ENCODE assay signal across 9 mouse cellular contexts in the genomic region with DNA sequence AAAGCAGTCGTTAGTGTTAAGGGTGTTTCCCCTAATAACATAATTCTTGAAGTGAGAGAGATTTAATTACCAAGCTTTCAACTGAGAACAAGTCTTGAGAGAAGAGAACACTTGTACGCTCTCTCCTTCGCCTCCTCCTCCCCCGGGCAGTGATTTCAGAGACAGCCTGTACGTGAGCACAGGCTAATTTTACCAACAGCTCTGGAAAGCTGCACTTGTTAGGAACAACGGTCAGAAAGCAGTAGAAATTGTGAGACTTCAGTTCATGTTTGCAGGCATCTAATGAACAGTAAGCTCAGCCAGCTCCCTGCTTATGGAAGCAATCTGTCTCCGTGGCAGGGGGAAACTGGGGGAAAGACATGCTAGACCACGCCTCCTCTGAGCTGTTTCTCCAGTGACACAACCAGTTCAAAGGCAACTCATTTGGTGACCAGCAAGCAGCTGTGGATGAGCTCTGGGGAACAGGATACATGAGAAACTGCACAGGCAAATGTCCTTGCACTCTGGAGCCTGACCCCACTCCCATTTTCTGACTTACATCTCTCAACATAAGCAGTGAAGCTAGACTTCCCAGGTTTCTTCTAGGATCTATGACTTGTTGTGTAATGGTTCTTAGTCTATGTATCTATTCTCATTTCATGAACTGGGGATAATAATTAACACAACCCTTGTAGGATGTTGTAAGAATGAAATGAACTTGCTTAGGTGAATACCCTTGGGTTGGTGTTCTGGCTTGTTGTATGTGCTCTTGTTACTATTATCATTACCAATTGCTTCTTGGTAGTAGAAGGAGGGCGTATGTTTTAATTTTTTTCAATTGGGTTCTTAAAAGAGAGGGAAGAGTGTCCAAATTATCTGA.
DNase-seq lines count a peak whose midpoint lies in the region; ATAC-seq and TF ChIP-seq lines count a peak whose summit lies in the region.
"Had no signal": no experiment of that assay in that cellular context is flagged by ENCODE, and none has a peak within 500 bp of the region (broad histone marks: within the 10 kb centered on the region; RNA-seq: fewer than 3 reads in every experiment).

No protein-coding gene starts in this region.

- no peaks in the 10 kb centered on the region for H3K79me2 ChIP-seq in CH12.LX (replicated peaks; ENCODE audit: control insufficient read depth, extremely low read depth, insufficient read depth, poor library complexity, severe bottlenecking)

- no peak for TF ChIP-seq POLR2A in CH12.LX (IDR thresholded peaks at IDR 0.05; ENCODE audit: low read depth, low read length)

- no peak for TF ChIP-seq RAD21 in CH12.LX (IDR thresholded peaks at IDR 0.05; ENCODE audit: low read depth, low read length)

- peaks cover 25% of the 10 kb centered on the region for H3K27me3 ChIP-seq in CH12.LX (replicated peaks)
- H3K27me3 ChIP-seq in heart, embryonic 14.5 days (ENCODE audit: control insufficient read depth, insufficient read depth, low read length), result no peaks in the 10 kb centered on the region
- H3K27me3 ChIP-seq in stomach, embryonic 15.5 days (replicated peaks), result no peaks in the 10 kb centered on the region
- H3K27me3 ChIP-seq: lung, embryonic 15.5 days had no signal

- TF ChIP-seq EP300 in CH12.LX (IDR thresholded peaks at IDR 0.05; ENCODE audit: low read length), result no peak

- ATAC-seq in heart, embryonic 14.5 days (ENCODE audit: insufficient number of reproducible peaks, insufficient read depth, low FRiP score, low read depth), result no peak
- no peak for ATAC-seq in stomach, embryonic 15.5 days (ENCODE audit: insufficient read depth, low FRiP score, low read depth)
- ATAC-seq in megakaryocyte progenitor cell, adult 5-6 weeks (replicated peaks; ENCODE audit: poor library complexity), result no peak

- in situ Hi-C loops in CH12.LX (cut with MboI; ENCODE audit: low pct_ligation_motif_present, low pct_unique_long_range_greater_than_20kb, low sequenced_read_pairs), result no loop called here

- peak; percentile 65 for DNase-seq in embryo, embryonic 10 days (ENCODE audit: low spot score)
- DNase-seq in embryo, embryonic 9.5 days (ENCODE audit: extremely low spot score), result no peak
- DNase-seq in CH12.LX (ENCODE audit: extremely low read depth), result peak; percentile 42
- DNase-seq in left cerebral cortex, postnatal 36 days (ENCODE audit: low spot score in 2 of 2), result peak; percentile 75 to 84
- DNase-seq in spleen, postnatal 10 days (ENCODE audit: low spot score in 2 of 2), result no peak

- H3K4me3 ChIP-seq in CH12.LX (replicated peaks in 1 of 3; ENCODE audit: low read depth in 2 of 3, low read length in 2 of 3, poor library complexity in 1 of 3), result no peak overlapping the region
- H3K4me3 ChIP-seq in heart, embryonic 14.5 days (ENCODE audit: control insufficient read depth in 1 of 2, insufficient read depth in 1 of 2, low read depth in 1 of 2, low read length in 2 of 2), result no peak overlapping the region
- H3K4me3 ChIP-seq in stomach, embryonic 15.5 days (replicated peaks), result no peak overlapping the region
- H3K4me3 ChIP-seq: lung, embryonic 15.5 days had no signal

- no peaks in the 10 kb centered on the region for H3K36me3 ChIP-seq in CH12.LX (replicated peaks in 1 of 2; ENCODE audit: control insufficient read depth in 1 of 2, insufficient read depth in 1 of 2, low read length in 1 of 2)
- no peaks in the 10 kb centered on the region for H3K36me3 ChIP-seq in heart, embryonic 14.5 days (ENCODE audit: control insufficient read depth, insufficient read depth, low read length)
- no peaks in the 10 kb centered on the region for H3K36me3 ChIP-seq in stomach, embryonic 15.5 days
- H3K36me3 ChIP-seq: lung, embryonic 15.5 days had no signal

- TF ChIP-seq CTCF in CH12.LX (conservative IDR thresholded peaks at IDR 0.05 in 1 of 2, IDR thresholded peaks at IDR 0.05 in 1 of 2; ENCODE audit: low read depth in 2 of 2, low read length in 2 of 2), result no peak

- peak overlapping the region; percentile 22; the same call in 1 of the 2 replicates for H3K4me2 ChIP-seq in CH12.LX (ENCODE audit: insufficient read depth, low read depth, poor library complexity, severe bottlenecking)
- H3K4me2 ChIP-seq in heart, embryonic 14.5 days (ENCODE audit: low read length), result 0 out of 2 replicates have a peak overlapping the region, but pooled peaks have one; percentile 12
- no peak overlapping the region for H3K4me2 ChIP-seq in stomach, embryonic 15.5 days
- H3K4me2 ChIP-seq: lung, embryonic 15.5 days had no signal

- H3K4me1 ChIP-seq in CH12.LX (ENCODE audit: control insufficient read depth in 1 of 2, insufficient read depth in 2 of 2), result peaks cover 3 to 22% of the 10 kb centered on the region in 2 experiments; a peak in 3 of 4 replicates
- peaks cover 18 to 33% of the 10 kb centered on the region in 2 experiments for H3K4me1 ChIP-seq in heart, embryonic 14.5 days (ENCODE audit: control insufficient read depth in 2 of 2, insufficient read depth in 2 of 2, low read length in 2 of 2)
- peaks cover 5% of the 10 kb centered on the region; the same call in 1 of the 2 replicates for H3K4me1 ChIP-seq in stomach, embryonic 15.5 days

- H3K27ac ChIP-seq in CH12.LX (ENCODE audit: insufficient read depth, low read depth), result no peak overlapping the region
- H3K27ac ChIP-seq in heart, embryonic 14.5 days (replicated peaks in 1 of 2; ENCODE audit: control insufficient read depth in 1 of 2, insufficient read depth in 1 of 2, low read depth in 2 of 2, low read length in 2 of 2), result peak overlapping the region; percentile 44 to 65
- 0 out of 2 replicates have a peak overlapping the region, but pooled peaks have one; percentile 31 for H3K27ac ChIP-seq in stomach, embryonic 15.5 days
- H3K27ac ChIP-seq: lung, embryonic 15.5 days had no signal

- dilution Hi-C loops in CH12.LX (cut with MboI; ENCODE audit: extremely low pct_ligation_motif_present, extremely low pct_unique_long_range_greater_than_20kb, low sequenced_read_pairs), result no loop called here

- no peaks in the 10 kb centered on the region for H3K9me3 ChIP-seq in CH12.LX (replicated peaks; ENCODE audit: low read length)
- H3K9me3 ChIP-seq in heart, embryonic 14.5 days (ENCODE audit: control insufficient read depth, low read length), result no peaks in the 10 kb centered on the region
- H3K9me3 ChIP-seq in stomach, embryonic 15.5 days, result no peaks in the 10 kb centered on the region
- H3K9me3 ChIP-seq: lung, embryonic 15.5 days had no signal

- H3K9ac ChIP-seq in CH12.LX (ENCODE audit: insufficient read depth, low read depth), result no peak overlapping the region
- H3K9ac ChIP-seq in heart, embryonic 14.5 days (ENCODE audit: low read length), result peak overlapping the region; percentile 44
- no peak overlapping the region for H3K9ac ChIP-seq in stomach, embryonic 15.5 days
- H3K9ac ChIP-seq: lung, embryonic 15.5 days had no signal

- WGBS in heart, embryonic 14.5 days, result 35% methylated on average over 9 of the region's 9 CpGs
- 38% methylated on average over 9 of the region's 9 CpGs for WGBS in stomach, embryonic 15.5 days

- intact Hi-C loops in left cerebral cortex, postnatal 36 days (cut with DNase I), result loop anchor here (1.0 kb wide), 1 partner anchor 14 kb away; no protein-coding TSS in a partner anchor

TF ChIP-seq in CH12.LX, 34 proteins besides CTCF, POLR2A, EP300 and RAD21:
- TF ChIP-seq ELF1 (IDR thresholded peaks at IDR 0.05; ENCODE audit: low read depth, low read length) (no peak), UBTF (IDR thresholded peaks at IDR 0.05; ENCODE audit: low read depth, low read length) (no peak), ETS1 (conservative IDR thresholded peaks at IDR 0.05; ENCODE audit: low read depth, low read length) (no peak), HCFC1 (IDR thresholded peaks at IDR 0.05; ENCODE audit: low read depth, low read length) (no peak), IRF4 (IDR thresholded peaks at IDR 0.05; ENCODE audit: low read depth, low read length) (no peak), TCF12 (IDR thresholded peaks at IDR 0.05; ENCODE audit: low read depth, low read length) (no peak), RCOR1 (conservative IDR thresholded peaks at IDR 0.05; ENCODE audit: low read depth, low read length) (no peak), SMC3 (IDR thresholded peaks at IDR 0.05; ENCODE audit: low read depth, low read length) (no peak), BHLHE40 (IDR thresholded peaks at IDR 0.05; ENCODE audit: low read depth, low read length) (no peak), JUND (conservative IDR thresholded peaks at IDR 0.05; ENCODE audit: low read depth, low read length) (no peak), NRF1 (IDR thresholded peaks at IDR 0.05; ENCODE audit: low read depth, low read length) (no peak), ZC3H11A (IDR thresholded peaks at IDR 0.05; ENCODE audit: low read depth, low read length) (no peak), CHD2 (IDR thresholded peaks at IDR 0.05; ENCODE audit: low read length) (no peak), POLR2AphosphoS2 (IDR thresholded peaks at IDR 0.05; ENCODE audit: low read depth, low read length) (no peak), E2F4 (IDR thresholded peaks at IDR 0.05; ENCODE audit: insufficient replicate concordance, low read depth, low read length) (no peak), GABPA (IDR thresholded peaks at IDR 0.05; ENCODE audit: insufficient replicate concordance, low read depth, low read length) (no peak)

Comparison
In these comparisons a context has a peak if more than half of its experiments do, and no peak if none do; other contexts are left out.
1. DNase-seq: peak in embryo, embryonic 10 days (single experiment), CH12.LX (single experiment) and left cerebral cortex, postnatal 36 days (2 of 2); none in embryo, embryonic 9.5 days (single experiment) and spleen, postnatal 10 days (0 of 2).